Mouse (Mus musculus) hindbrain, embryonic 15.5 days (tissue): ENCODE measurements around the gene Ckap4. TPM values are rescaled to one million over a fixed set of nuclear protein-coding genes. Genes with fewer than 3 reads are reported as not detected.
A peak's percentile ranks its signal among the peaks of the same experiment; 100 is the strongest.

Experiments used
- ATAC-seq: fragments of 200-750 bp; cut with Nextera tagmentation; 2 replicates; pipeline ENCODE4 v1.8.0; 2017; ENCODE audit warnings: low read depth, moderate number of reproducible peaks, moderate TSS enrichment; ENCODE audit not compliant: low FRiP score
- H3K27ac ChIP-seq: fragments of 300-500 bp; sonication (generic); replicated peaks from 2 replicates; pipeline ENCODE4 v1.5.1; 2015; ENCODE audit warnings: mild to moderate bottlenecking, inconsistent platforms
- H3K27me3 ChIP-seq: fragments of 300-500 bp; sonication (generic); 2 replicates; pipeline ENCODE4 v1.6.1; 2015; ENCODE audit warnings: control low read depth, inconsistent platforms
- H3K36me3 ChIP-seq: fragments of 300-500 bp; sonication (generic); 2 replicates; pipeline ENCODE4 v1.6.1; 2015; ENCODE audit warnings: control low read depth, inconsistent platforms
- H3K4me1 ChIP-seq: fragments of 300-500 bp; sonication (generic); replicated peaks from 2 replicates; pipeline ENCODE4 v1.6.1; 2015; ENCODE audit warnings: control low read depth, inconsistent platforms
- H3K4me2 ChIP-seq: fragments of 300-500 bp; sonication (generic); 2 replicates; pipeline ENCODE4 v1.6.1; 2015; ENCODE audit warnings: moderate library complexity, mild to moderate bottlenecking, inconsistent platforms
- H3K4me3 ChIP-seq: fragments of 300-500 bp; sonication (generic); 2 replicates; pipeline ENCODE4 v1.5.1; 2015; ENCODE audit warnings: mild to moderate bottlenecking, inconsistent platforms
- H3K9ac ChIP-seq: fragments of 300-500 bp; sonication (generic); 2 replicates; pipeline ENCODE4 v1.6.1; 2015; ENCODE audit warnings: inconsistent platforms
- H3K9me3 ChIP-seq: fragments of 300-500 bp; sonication (generic); 2 replicates; pipeline ENCODE4 v1.6.1; 2016; ENCODE audit warnings: control low read depth, inconsistent platforms
- WGBS: fragments of 180-500 bp; shearing (Covaris S2); methylation state at CpG from one replicate; pipeline ENCODE4 v1.1.7; 2015; 5-methylcytosine and 5-hydroxymethylcytosine counted together
- polyA plus RNA-seq: library from polyadenylated mRNA; unstranded; fragments of >200 nt; fragmentation: Nextera tagmentation; extraction: Ambion mirVana; gene quantifications from 2 replicates; pipeline ENCODE4 v1.2.1, GENCODE M21; 2015

Gene Ckap4
- polyA plus RNA-seq, 1 experiment from 2014 or later, result 59.2 TPM

GRCm38 (mm10) chr10:84562567-84563554 is 29.0 kb upstream of the Ckap4 start:
- Histone ChIP-seq H3K9me3 (no peaks in the 10 kb centered on the region), H3K4me1 (no peaks in the 10 kb centered on the region), H3K4me3 (no peak overlapping the region), H3K9ac (no peak overlapping the region), H3K36me3 (no peaks in the 10 kb centered on the region), H3K27me3 (no peaks in the 10 kb centered on the region), H3K4me2 (no peak overlapping the region), H3K27ac (no peak overlapping the region)
- 0 out of 2 replicates have a peak, but pooled peaks have one; percentile 45 for ATAC-seq
- WGBS, result 76% methylated on average over 13 of the region's 13 CpGs

GRCm38 (mm10) chr10:84562121-84562520 is 28.3 kb upstream of the Ckap4 start:
- H3K9ac ChIP-seq, result no peak overlapping the region
- ATAC-seq, result no peak
- no peaks in the 10 kb centered on the region for H3K9me3 ChIP-seq
- no peaks in the 10 kb centered on the region for H3K4me1 ChIP-seq
- H3K4me3 ChIP-seq, result no peak overlapping the region
- no peaks in the 10 kb centered on the region for H3K27me3 ChIP-seq
- WGBS, result 65% methylated on average over 5 of the region's 5 CpGs
- no peak overlapping the region for H3K4me2 ChIP-seq
- no peaks in the 10 kb centered on the region for H3K36me3 ChIP-seq
- H3K27ac ChIP-seq, result no peak overlapping the region

GRCm38 (mm10) chr10:84559986-84560385 is 26.1 kb upstream of the Ckap4 start:
- no peak overlapping the region for H3K4me3 ChIP-seq
- H3K36me3 ChIP-seq, result no peaks in the 10 kb centered on the region
- H3K4me2 ChIP-seq, result no peak overlapping the region
- no peaks in the 10 kb centered on the region for H3K9me3 ChIP-seq
- no peaks in the 10 kb centered on the region for H3K27me3 ChIP-seq
- no peak for ATAC-seq
- no peaks in the 10 kb centered on the region for H3K4me1 ChIP-seq
- H3K27ac ChIP-seq, result no peak overlapping the region
- 92% methylated on average over 4 of the region's 4 CpGs for WGBS
- no peak overlapping the region for H3K9ac ChIP-seq

GRCm38 (mm10) chr10:84558511-84558910 is 24.6 kb upstream of the Ckap4 start:
- Histone ChIP-seq H3K9me3 (no peaks in the 10 kb centered on the region), H3K36me3 (no peaks in the 10 kb centered on the region), H3K4me1 (no peaks in the 10 kb centered on the region), H3K27me3 (no peaks in the 10 kb centered on the region), H3K4me3 (no peak overlapping the region), H3K4me2 (no peak overlapping the region), H3K27ac (no peak overlapping the region), H3K9ac (no peak overlapping the region)
- WGBS, result 93% methylated on average over 1 of the region's 1 CpGs
- no peak for ATAC-seq

GRCm38 (mm10) chr10:84556120-84556519 is 22.3 kb upstream of the Ckap4 start:
- Histone ChIP-seq H3K9ac (no peak overlapping the region), H3K4me1 (no peaks in the 10 kb centered on the region), H3K36me3 (no peaks in the 10 kb centered on the region), H3K27me3 (no peaks in the 10 kb centered on the region), H3K4me3 (no peak overlapping the region), H3K4me2 (no peak overlapping the region), H3K9me3 (no peaks in the 10 kb centered on the region), H3K27ac (no peak overlapping the region)
- no peak for ATAC-seq
- WGBS, result 81% methylated on average over 2 of the region's 2 CpGs

GRCm38 (mm10) chr10:84554291-84555009 is 20.6 kb upstream of the Ckap4 start:
- no peak overlapping the region for H3K27ac ChIP-seq
- no peaks in the 10 kb centered on the region for H3K27me3 ChIP-seq
- no peaks in the 10 kb centered on the region for H3K9me3 ChIP-seq
- no peak overlapping the region for H3K4me3 ChIP-seq
- no peak overlapping the region for H3K9ac ChIP-seq
- H3K4me1 ChIP-seq, result no peaks in the 10 kb centered on the region
- ATAC-seq, result no peak
- WGBS, result 31% methylated on average over 6 of the region's 6 CpGs
- H3K36me3 ChIP-seq, result no peaks in the 10 kb centered on the region
- no peak overlapping the region for H3K4me2 ChIP-seq

GRCm38 (mm10) chr10:84552477-84552876 is 18.6 kb upstream of the Ckap4 start:
- Histone ChIP-seq H3K36me3 (no peaks in the 10 kb centered on the region), H3K4me1 (no peaks in the 10 kb centered on the region), H3K9ac (no peak overlapping the region), H3K4me3 (no peak overlapping the region), H3K27me3 (no peaks in the 10 kb centered on the region), H3K4me2 (no peak overlapping the region), H3K27ac (no peak overlapping the region), H3K9me3 (no peaks in the 10 kb centered on the region)
- WGBS, result 92% methylated on average over 2 of the region's 2 CpGs
- ATAC-seq, result no peak

GRCm38 (mm10) chr10:84551846-84552245 is 18.0 kb upstream of the Ckap4 start:
- H3K4me2 ChIP-seq, result no peak overlapping the region
- ATAC-seq, result no peak
- no peaks in the 10 kb centered on the region for H3K27me3 ChIP-seq
- no peak overlapping the region for H3K27ac ChIP-seq
- H3K4me1 ChIP-seq, result no peaks in the 10 kb centered on the region
- no peaks in the 10 kb centered on the region for H3K36me3 ChIP-seq
- 92% methylated on average over 3 of the region's 3 CpGs for WGBS
- H3K4me3 ChIP-seq, result no peak overlapping the region
- H3K9ac ChIP-seq, result no peak overlapping the region
- no peaks in the 10 kb centered on the region for H3K9me3 ChIP-seq

GRCm38 (mm10) chr10:84549920-84550293 is 16.0 kb upstream of the Ckap4 start:
- Histone ChIP-seq H3K27me3 (no peaks in the 10 kb centered on the region), H3K9me3 (no peaks in the 10 kb centered on the region), H3K27ac (no peak overlapping the region), H3K4me1 (no peaks in the 10 kb centered on the region), H3K36me3 (no peaks in the 10 kb centered on the region), H3K4me2 (no peak overlapping the region), H3K4me3 (no peak overlapping the region), H3K9ac (no peak overlapping the region)
- no peak for ATAC-seq
- 90% methylated on average over 10 of the region's 10 CpGs for WGBS

- H3K9me3 ChIP-seq, result no peaks in the 10 kb centered on the region
- no peak overlapping the region for H3K27ac ChIP-seq
- ATAC-seq, result no peak
- no peaks in the 10 kb centered on the region for H3K27me3 ChIP-seq
- 80% methylated on average over 17 of the region's 17 CpGs for WGBS
- H3K9ac ChIP-seq, result no peak overlapping the region
- no peak overlapping the region for H3K4me2 ChIP-seq
- H3K4me1 ChIP-seq, result no peaks in the 10 kb centered on the region
- no peaks in the 10 kb centered on the region for H3K36me3 ChIP-seq
- no peak overlapping the region for H3K4me3 ChIP-seq
Measured at GRCm38 (mm10) chr10:84549146-84549919, 15.5 kb upstream of the Ckap4 start.

- H3K4me3 ChIP-seq, result no peak overlapping the region
- no peak overlapping the region for H3K9ac ChIP-seq
- H3K36me3 ChIP-seq, result no peaks in the 10 kb centered on the region
- no peak overlapping the region for H3K27ac ChIP-seq
- H3K9me3 ChIP-seq, result no peaks in the 10 kb centered on the region
- H3K4me2 ChIP-seq, result no peak overlapping the region
- 75% methylated on average over 7 of the region's 7 CpGs for WGBS
- no peak for ATAC-seq
- no peaks in the 10 kb centered on the region for H3K4me1 ChIP-seq
- H3K27me3 ChIP-seq, result no peaks in the 10 kb centered on the region
Measured at GRCm38 (mm10) chr10:84544841-84545610, 11.2 kb upstream of the Ckap4 start.
